Mouse (Mus musculus) forebrain, postnatal 0 days (tissue): Measurements from ENCODE around the gene Gstz1. TPM values are rescaled to one million over a fixed set of nuclear protein-coding genes. Genes with fewer than 3 reads are reported as not detected.

ENCODE experiments used
- ATAC-seq: fragments of 200-750 bp; cut with Nextera tagmentation; 2 replicates; pipeline ENCODE4 v1.8.0; 2017; ENCODE audit warnings: mild to moderate bottlenecking, moderate library complexity
- DNase-seq: peaks from one replicate; pipeline ENCODE4 v3.0.0-alpha.2; 2015
- H3K27ac ChIP-seq: fragments of 300-500 bp; sonication (generic); 2 replicates; pipeline ENCODE4 v1.5.1; 2014; ENCODE audit warnings: low read depth, mild to moderate bottlenecking, antibody characterized with exemption, low read length, moderate library complexity, mixed read lengths
- H3K27me3 ChIP-seq: fragments of 300-500 bp; sonication (generic); 2 replicates; pipeline ENCODE4 v1.6.1; 2014; ENCODE audit warnings: mild to moderate bottlenecking, low read length, mixed read lengths; ENCODE audit not compliant: insufficient read depth
- H3K36me3 ChIP-seq: fragments of 300-500 bp; sonication (generic); 2 replicates; pipeline ENCODE4 v1.6.1; 2014; ENCODE audit warnings: mild to moderate bottlenecking, moderate library complexity; ENCODE audit not compliant: insufficient read depth
- H3K4me1 ChIP-seq: fragments of 300-500 bp; sonication (generic); 2 replicates; pipeline ENCODE4 v1.6.1; 2014; ENCODE audit warnings: antibody characterized with exemption; ENCODE audit not compliant: insufficient read depth
- H3K4me2 ChIP-seq: fragments of 300-500 bp; sonication (generic); 2 replicates; pipeline ENCODE4 v1.6.1; 2014; ENCODE audit warnings: low read depth, mild to moderate bottlenecking, moderate library complexity
- H3K4me3 ChIP-seq: fragments of 300-500 bp; sonication (generic); 2 replicates; pipeline ENCODE4 v1.5.1; 2014; ENCODE audit warnings: low read depth, low read length, mixed read lengths
- H3K9ac ChIP-seq: fragments of 300-500 bp; sonication (generic); 2 replicates; pipeline ENCODE4 v1.6.1; 2014; ENCODE audit warnings: mild to moderate bottlenecking
- H3K9me3 ChIP-seq: fragments of 300-500 bp; sonication (generic); 2 replicates; pipeline ENCODE4 v1.6.1; 2016; ENCODE audit warnings: low read length
- CTCF ChIP-seq: sonication (generic); IDR thresholded peaks from 2 replicates; pipeline ENCODE4 v1.5.1; 2016; ENCODE audit warnings: antibody characterized with exemption, control low read depth, low read depth
- WGBS: fragments of 180-500 bp; shearing (Covaris S2); extraction: QIAGEN DNeasy Blood & Tissue Kit; methylation state at CpG from one replicate; pipeline ENCODE4 v1.1.7; 2014; 5-methylcytosine and 5-hydroxymethylcytosine counted together
- polyA plus RNA-seq: library from polyadenylated mRNA; unstranded; fragments of >200 nt; fragmentation: Nextera tagmentation; extraction: Ambion mirVana; gene quantifications from 2 replicates; pipeline ENCODE4 v1.2.1, GENCODE M21; 2015
- total RNA-seq: library from RNA; depleted of rRNA; stranded (reverse); fragments of >200 nt; gene quantifications from 2 replicates; pipeline ENCODE4 v1.2.3, GENCODE M21; 2014

Gstz1 gene
- total and polyA plus RNA-seq, 2 experiments from 2014 or later, result 44.4 to 57.6 TPM

DNA sequence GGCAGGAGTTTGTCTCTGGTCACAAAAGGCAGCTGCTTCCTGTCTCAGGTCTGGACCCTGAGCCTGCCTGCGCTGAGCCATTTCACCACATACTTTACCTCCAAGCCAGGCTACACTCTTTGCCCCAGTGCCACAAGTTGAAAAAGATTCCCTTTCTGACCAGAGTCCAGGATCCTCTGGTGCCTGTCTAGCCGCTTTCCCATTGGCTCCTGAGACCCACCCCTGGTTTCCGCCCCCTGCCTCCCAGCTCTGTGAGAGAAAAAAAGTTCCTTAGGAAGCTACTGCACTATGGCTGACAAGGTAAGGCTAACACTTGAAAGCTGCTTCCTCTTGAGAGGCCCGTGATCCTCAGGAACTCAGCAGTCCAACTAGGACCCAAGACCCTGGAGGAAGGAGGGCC, 10.4 kb downstream of the Gstz1 start:
- Histone ChIP-seq H3K27ac (no peak overlapping the region), H3K4me3 (no peak overlapping the region), H3K4me2 (no peak overlapping the region), H3K36me3 (peaks cover 7% of the 10 kb centered on the region; the same call in 1 of the 2 replicates), H3K9me3 (no peaks in the 10 kb centered on the region), H3K27me3 (no peaks in the 10 kb centered on the region), H3K4me1 (no peaks in the 10 kb centered on the region), H3K9ac (no peak overlapping the region)
- no peak for TF ChIP-seq CTCF
- DNase-seq (no peak), ATAC-seq (no peak)
- WGBS, result 55% methylated on average over 4 of the region's 4 CpGs

- no peak overlapping the region for H3K9ac ChIP-seq
- TF ChIP-seq CTCF, result no peak
- H3K36me3 ChIP-seq, result peaks cover 10% of the 10 kb centered on the region; the same call in 1 of the 2 replicates
- DNase-seq, result no peak
- 72% methylated on average over 7 of the region's 7 CpGs for WGBS
- no peaks in the 10 kb centered on the region for H3K9me3 ChIP-seq
- no peak overlapping the region for H3K27ac ChIP-seq
- no peak overlapping the region for H3K4me2 ChIP-seq
- no peaks in the 10 kb centered on the region for H3K4me1 ChIP-seq
- no peak overlapping the region for H3K4me3 ChIP-seq
- ATAC-seq, result no peak
- no peaks in the 10 kb centered on the region for H3K27me3 ChIP-seq
These were observed 11.1 kb downstream of the Gstz1 start for GRCm38 (mm10) chr12:87158099-87158498.

DNA sequence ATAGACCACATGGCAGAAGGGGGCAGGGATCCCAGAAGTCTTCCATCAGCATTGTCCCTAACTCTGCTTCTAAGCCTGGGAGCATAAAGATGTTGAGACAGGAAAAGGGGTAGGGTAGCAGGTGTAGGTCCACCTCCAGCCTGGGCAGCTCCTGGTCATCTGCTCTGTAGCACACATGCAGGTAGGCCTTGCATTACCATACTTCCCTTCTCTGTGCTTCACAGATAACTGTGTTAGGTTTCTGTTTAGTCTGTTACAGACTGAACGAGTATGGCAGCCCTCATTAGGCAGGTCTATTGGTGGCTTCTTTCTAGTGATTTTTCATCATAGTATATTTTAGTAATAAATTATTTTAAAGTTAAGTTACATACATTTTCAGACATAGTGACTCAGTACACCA, 13.3 kb downstream of the Gstz1 start:
- Histone ChIP-seq H3K9me3 (no peaks in the 10 kb centered on the region), H3K27me3 (no peaks in the 10 kb centered on the region), H3K4me3 (no peak overlapping the region), H3K4me1 (no peaks in the 10 kb centered on the region), H3K36me3 (peaks cover 15% of the 10 kb centered on the region; the same call in 1 of the 2 replicates), H3K27ac (no peak overlapping the region), H3K4me2 (no peak overlapping the region), H3K9ac (no peak overlapping the region)
- ATAC-seq (no peak), DNase-seq (no peak)
- no peak for TF ChIP-seq CTCF
- 76% methylated on average over 1 of the region's 1 CpGs for WGBS

- TF ChIP-seq CTCF, result no peak
- Histone ChIP-seq H3K4me2 (no peak overlapping the region), H3K36me3 (peaks cover 13% of the 10 kb centered on the region; the same call in 1 of the 2 replicates), H3K9me3 (no peaks in the 10 kb centered on the region), H3K9ac (no peak overlapping the region), H3K4me3 (no peak overlapping the region), H3K4me1 (no peaks in the 10 kb centered on the region), H3K27ac (no peak overlapping the region), H3K27me3 (no peaks in the 10 kb centered on the region)
- ATAC-seq (no peak), DNase-seq (no peak)
- 89% methylated on average over 5 of the region's 5 CpGs for WGBS
These were observed 13.8 kb downstream of the Gstz1 start for GRCm38 (mm10) chr12:87160815-87161214.

- WGBS, result 73% methylated on average over 4 of the region's 4 CpGs
- no peak overlapping the region for H3K27ac ChIP-seq
- ATAC-seq (no peak; the same call in 1 of the 2 replicates), DNase-seq (no peak)
- no peak overlapping the region for H3K4me3 ChIP-seq
- no peak for TF ChIP-seq CTCF
- H3K4me1 ChIP-seq, result no peaks in the 10 kb centered on the region
- no peak overlapping the region for H3K4me2 ChIP-seq
- H3K36me3 ChIP-seq, result peaks cover 36% of the 10 kb centered on the region
- H3K9ac ChIP-seq, result no peak overlapping the region
- no peaks in the 10 kb centered on the region for H3K9me3 ChIP-seq
- H3K27me3 ChIP-seq, result no peaks in the 10 kb centered on the region
These were observed 28.4 kb downstream of the Gstz1 start for GRCm38 (mm10) chr12:87175194-87175946.

GRCm38 (mm10) chr12:87177631-87178030, 30.7 kb downstream of the Gstz1 start:
- Histone ChIP-seq H3K27me3 (no peaks in the 10 kb centered on the region), H3K36me3 (peaks cover 21% of the 10 kb centered on the region), H3K4me2 (no peak overlapping the region), H3K4me1 (no peaks in the 10 kb centered on the region), H3K9me3 (no peaks in the 10 kb centered on the region), H3K27ac (no peak overlapping the region), H3K9ac (no peak overlapping the region), H3K4me3 (no peak overlapping the region)
- WGBS, result 96% methylated on average over 4 of the region's 4 CpGs
- no peak for TF ChIP-seq CTCF
- no peak for ATAC-seq
- no peak for DNase-seq

DNA sequence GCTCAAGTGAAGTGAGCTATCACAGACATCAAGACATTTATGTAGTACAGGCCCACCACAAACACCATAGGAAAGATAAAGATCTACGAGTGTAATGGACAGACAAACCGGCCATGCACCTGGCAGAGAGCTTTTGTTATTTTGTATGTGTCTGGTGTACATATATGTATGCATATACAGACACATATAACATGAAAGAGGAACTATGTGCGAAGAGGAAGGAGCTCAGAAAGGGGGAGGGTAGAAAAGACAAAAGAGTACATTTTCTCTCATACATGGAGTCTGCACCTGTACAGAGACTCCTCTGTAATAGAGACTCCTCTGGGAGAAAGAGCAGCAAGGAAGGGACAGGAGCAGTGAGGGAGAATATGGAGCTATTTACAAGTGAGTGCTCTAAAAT, 46.0 kb downstream of the Gstz1 start:
- H3K4me2 ChIP-seq, result no peak overlapping the region
- H3K27ac ChIP-seq, result no peak overlapping the region
- DNase-seq, result no peak
- H3K9ac ChIP-seq, result no peak overlapping the region
- no peaks in the 10 kb centered on the region for H3K36me3 ChIP-seq
- 91% methylated on average over 3 of the region's 3 CpGs for WGBS
- ATAC-seq, result no peak
- H3K4me1 ChIP-seq, result no peaks in the 10 kb centered on the region
- no peak overlapping the region for H3K4me3 ChIP-seq
- no peaks in the 10 kb centered on the region for H3K9me3 ChIP-seq
- no peaks in the 10 kb centered on the region for H3K27me3 ChIP-seq
- no peak for TF ChIP-seq CTCF
